Mouse (Mus musculus) small intestine, adult 2 months (tissue): ENCODE measurements around the gene Atp12a.

ENCODE experiments used
- CTCF ChIP-seq: fragments of 200-500 bp; IDR thresholded peaks from 2 replicates; pipeline ENCODE4 v1.5.1; 2012; ENCODE audit warnings: low read depth, mild to moderate bottlenecking, control low read depth, inconsistent platforms, low read length, moderate library complexity, mixed read lengths; ENCODE audit not compliant: insufficient replicate concordance, insufficient read length; ENCODE audit errors: extremely low read depth
- POLR2A ChIP-seq: fragments of 200-500 bp; IDR thresholded peaks from 2 replicates; pipeline ENCODE4 v1.6.1; 2012; ENCODE audit warnings: low read depth, mild to moderate bottlenecking, control low read depth, inconsistent platforms, low read length, moderate library complexity

DNA sequence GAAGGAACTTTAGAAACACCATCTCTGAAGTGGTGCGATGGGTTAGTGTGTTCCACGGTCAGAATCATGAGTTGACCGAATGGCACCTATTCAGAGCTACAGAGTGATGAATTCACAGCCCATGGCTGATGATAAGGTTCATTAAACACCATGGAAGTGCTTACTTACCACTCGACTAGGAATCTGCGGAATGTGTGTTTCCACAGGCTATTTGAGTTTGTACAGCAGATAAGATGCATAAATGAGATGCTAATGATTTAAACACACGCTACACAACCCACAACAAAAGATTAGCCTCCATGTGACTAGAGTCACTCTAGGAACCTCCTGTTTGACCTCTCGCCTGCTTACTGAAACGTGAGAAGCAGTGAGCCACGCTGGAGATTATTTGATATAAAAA, 14.5 kb downstream of the Atp12a start:
- TF ChIP-seq CTCF (no peak), POLR2A (no peak)
